Mouse (Mus musculus): ENCODE measurements around the gene Ctdsp1.

The Ctdsp1 gene

GRCm38 (mm10) chr1:74390924-74391748 is at the start of gene Ctdsp1:
Gene Ctdsp1, plus strand, starts transcription at chr1:74391509.
- peak; percentile 84 for DNase-seq (ENCODE audit: low read depth, low spot score)

GRCm38 (mm10) chr1:74341898-74342297 is 49.4 kb upstream of the Ctdsp1 start:
- no peak for DNase-seq (ENCODE audit: low read depth, low spot score)

- no peak for DNase-seq (ENCODE audit: low read depth, low spot score)
These were observed 49.0 kb upstream of the Ctdsp1 start for GRCm38 (mm10) chr1:74342308-74342707.

- DNase-seq (ENCODE audit: low read depth, low spot score): no peak
These were observed 48.1 kb upstream of the Ctdsp1 start for GRCm38 (mm10) chr1:74343161-74343560.

- DNase-seq (ENCODE audit: low read depth, low spot score): no peak
These were observed 47.0 kb upstream of the Ctdsp1 start for GRCm38 (mm10) chr1:74344163-74344916.

- no peak for DNase-seq (ENCODE audit: low read depth, low spot score)
These were observed 40.0 kb upstream of the Ctdsp1 start for GRCm38 (mm10) chr1:74351185-74351769.

- DNase-seq (ENCODE audit: low read depth, low spot score): no peak
These were observed 38.7 kb upstream of the Ctdsp1 start for GRCm38 (mm10) chr1:74352532-74353096.

- no peak for DNase-seq (ENCODE audit: low read depth, low spot score)
These were observed 37.7 kb upstream of the Ctdsp1 start for GRCm38 (mm10) chr1:74353453-74354229.

- DNase-seq (ENCODE audit: low read depth, low spot score): no peak
These were observed 33.8 kb upstream of the Ctdsp1 start for GRCm38 (mm10) chr1:74357531-74357930.

- DNase-seq (ENCODE audit: low read depth, low spot score): no peak
These were observed 31.3 kb upstream of the Ctdsp1 start for GRCm38 (mm10) chr1:74359952-74360517.

- DNase-seq (ENCODE audit: low read depth, low spot score): peak; percentile 64
These were observed 29.5 kb upstream of the Ctdsp1 start, which contains the start of gene Catip for GRCm38 (mm10) chr1:74361812-74362211. Gene Catip, plus strand, starts transcription at chr1:74362108.

GRCm38 (mm10) chr1:74362325-74363229 is 28.7 kb upstream of the Ctdsp1 start:
- no peak for DNase-seq (ENCODE audit: low read depth, low spot score)

- no peak for DNase-seq (ENCODE audit: low read depth, low spot score)
These were observed 27.9 kb upstream of the Ctdsp1 start for GRCm38 (mm10) chr1:74363437-74363836.

- DNase-seq (ENCODE audit: low read depth, low spot score): no peak
These were observed 27.0 kb upstream of the Ctdsp1 start for GRCm38 (mm10) chr1:74364270-74364669.

GRCm38 (mm10) chr1:74367886-74368645 is 23.2 kb upstream of the Ctdsp1 start:
- no peak for DNase-seq (ENCODE audit: low read depth, low spot score)

GRCm38 (mm10) chr1:74370040-74370439 is 21.3 kb upstream of the Ctdsp1 start:
- no peak for DNase-seq (ENCODE audit: low read depth, low spot score)

- DNase-seq (ENCODE audit: low read depth, low spot score): no peak
These were observed 17.9 kb upstream of the Ctdsp1 start for GRCm38 (mm10) chr1:74373372-74373771.

GRCm38 (mm10) chr1:74374980-74375379 is 16.3 kb upstream of the Ctdsp1 start, which contains the start of gene Slc11a1:
Gene Slc11a1, plus strand, starts transcription at chr1:74375195.
- no peak for DNase-seq (ENCODE audit: low read depth, low spot score)

GRCm38 (mm10) chr1:74375561-74375960 is 15.7 kb upstream of the Ctdsp1 start:
- no peak for DNase-seq (ENCODE audit: low read depth, low spot score)
